Mouse (Mus musculus): ENCODE results near the gene Fam129a.
"Not testable (repeated sequence)": the region's sequence is repeated elsewhere in the genome, so short reads cannot be mapped to it uniquely, and the experiment has no call there.

The Fam129a gene

DNA sequence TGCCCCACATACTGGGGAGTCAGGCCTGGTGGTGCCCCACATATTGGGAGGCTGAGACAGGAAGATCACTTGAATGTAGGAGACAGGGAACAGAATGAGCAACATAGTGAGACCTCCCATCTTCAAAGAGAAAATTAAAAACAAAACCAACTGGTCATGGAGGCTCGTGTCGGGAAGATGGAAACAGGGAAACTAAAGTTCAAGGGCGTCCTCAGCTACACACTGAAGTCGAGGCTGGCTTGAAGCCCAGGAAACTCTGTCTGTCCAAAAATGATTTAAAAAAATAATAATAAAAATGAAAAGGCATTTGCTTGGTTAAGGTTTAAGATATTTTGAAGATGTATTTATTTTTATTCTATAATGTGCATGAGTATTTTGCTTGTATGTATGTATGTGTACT, 152.8 kb downstream of the Fam129a start:
- DNase-seq (ENCODE audit: low read depth in 2 of 2, low spot score in 2 of 2) = no peak

DNA sequence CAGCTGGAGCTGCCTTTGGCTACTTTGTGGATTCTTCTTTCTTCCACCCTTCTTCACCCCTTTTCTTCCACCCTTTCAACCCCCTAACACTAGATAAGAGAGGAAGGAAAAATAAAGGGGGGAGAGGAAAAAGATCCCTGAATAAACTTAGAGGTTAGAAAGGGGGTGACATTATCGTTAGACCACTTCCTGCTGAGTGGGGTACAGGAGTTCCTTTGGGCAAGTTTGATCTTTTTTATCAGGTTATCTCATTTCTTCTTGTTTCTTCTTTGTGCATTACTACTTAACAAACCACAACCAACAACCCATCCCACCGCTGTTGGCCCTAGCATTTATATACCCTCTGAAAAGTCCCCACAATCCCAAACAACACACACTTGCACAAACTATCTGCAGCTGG, 154.6 kb downstream of the Fam129a start:
- DNase-seq (ENCODE audit: low read depth in 2 of 2, low spot score in 2 of 2) = no peak

DNA sequence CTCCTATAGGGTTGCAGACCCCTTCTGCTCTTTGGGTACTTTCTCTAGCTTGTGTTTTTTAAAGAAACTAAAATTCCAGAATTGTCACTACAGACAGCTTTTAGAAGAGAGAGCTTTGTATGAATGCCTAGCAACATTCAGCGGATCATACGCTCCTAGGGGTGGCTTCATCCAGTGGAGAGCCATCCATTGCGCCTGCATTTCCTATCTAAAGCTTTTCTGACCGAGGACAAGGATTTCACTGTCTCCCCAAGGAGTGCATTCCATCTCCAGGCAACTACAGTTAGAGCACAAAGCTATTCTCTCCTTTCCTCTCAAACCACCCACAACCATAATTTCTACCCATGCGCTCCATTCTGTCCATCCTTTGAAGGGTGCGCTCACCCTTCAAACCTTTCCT, 155.4 kb downstream of the Fam129a start:
- DNase-seq (ENCODE audit: low read depth in 2 of 2, low spot score in 2 of 2) = no peak

DNA sequence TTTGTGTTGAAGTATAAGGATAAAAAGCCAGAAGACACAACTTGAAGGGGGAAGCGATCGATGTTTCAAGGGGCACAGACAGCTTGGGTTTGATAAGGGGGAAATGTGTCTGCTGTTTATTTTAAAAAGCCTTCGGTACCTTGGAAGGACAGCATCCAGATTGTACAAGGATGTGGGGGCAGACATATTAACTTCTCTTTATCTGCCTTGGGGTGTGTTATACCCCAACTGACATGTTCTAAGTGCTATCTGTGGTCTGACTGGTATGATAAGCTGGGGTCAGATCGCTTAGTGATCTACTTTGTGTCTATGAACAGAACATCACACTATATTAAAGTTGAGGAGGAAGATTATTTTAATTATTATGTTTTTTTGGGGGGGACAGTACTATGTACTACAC, 157.2 kb downstream of the Fam129a start:
- DNase-seq (ENCODE audit: low read depth in 2 of 2, low spot score in 2 of 2) = no peak

DNA sequence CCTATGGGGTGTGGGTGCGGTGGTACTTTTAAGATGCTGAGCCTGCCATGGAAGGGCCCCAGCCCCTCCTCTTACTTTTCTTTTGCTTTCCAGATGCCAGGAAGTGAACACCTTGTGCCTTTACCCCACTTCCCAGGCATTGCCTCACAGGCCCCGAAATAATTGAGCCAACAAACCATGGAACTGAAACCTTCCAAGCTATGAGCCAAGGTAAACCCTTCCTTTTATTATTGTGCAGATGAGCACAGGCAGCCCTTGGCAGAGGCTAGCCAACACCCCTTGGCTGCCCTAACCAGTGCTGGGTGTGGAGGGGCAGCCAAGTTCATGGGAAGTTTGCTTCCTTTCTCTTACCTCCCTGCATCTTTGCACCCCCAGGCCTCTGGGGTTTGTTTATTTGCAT, 166.2 kb downstream of the Fam129a start:
- no peak for DNase-seq (ENCODE audit: low read depth in 2 of 2, low spot score in 2 of 2)

DNA sequence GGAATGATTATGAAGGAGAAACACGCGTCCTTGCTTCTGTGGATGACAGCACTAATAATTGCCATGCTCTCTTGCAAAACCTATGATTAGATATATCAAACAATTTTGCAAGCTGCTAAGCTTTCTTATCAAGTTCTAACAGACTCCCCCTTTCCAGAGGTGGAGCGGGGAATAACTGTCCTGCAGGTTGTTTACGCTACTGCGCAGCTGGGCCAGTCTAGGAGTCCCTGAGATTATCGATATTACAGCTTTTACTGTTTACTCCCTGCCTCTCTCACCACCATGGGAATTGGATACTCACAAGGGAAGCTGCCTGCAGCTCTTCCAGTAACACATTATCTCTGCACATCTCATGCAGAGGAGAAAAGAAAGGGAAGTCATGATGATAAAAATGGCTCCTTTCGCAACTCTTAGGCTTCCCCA, 170.2 kb downstream of the Fam129a start:
- no peak for DNase-seq (ENCODE audit: low read depth in 2 of 2, low spot score in 2 of 2)

DNA sequence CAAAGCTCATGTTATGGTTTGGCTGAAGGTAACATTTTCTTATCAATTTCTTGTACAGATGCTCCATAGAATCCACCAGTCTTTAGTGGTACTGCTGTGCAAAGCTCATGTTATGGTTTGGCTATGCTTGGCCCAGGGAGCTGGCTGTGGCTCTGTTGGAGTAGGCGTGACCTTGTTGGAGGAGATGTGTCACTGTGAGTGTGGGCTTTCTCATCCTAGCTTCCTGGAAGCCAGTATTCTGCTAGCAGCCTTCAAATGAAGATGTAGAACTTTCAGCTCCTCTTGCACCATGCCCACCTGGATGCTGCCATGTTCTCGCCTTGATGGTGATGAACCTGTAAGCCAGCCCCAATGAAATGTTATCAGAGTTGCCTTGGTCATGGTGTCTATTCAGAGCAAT, 178.9 kb downstream of the Fam129a start:
- not testable (repeated sequence) for DNase-seq (ENCODE audit: low read depth in 2 of 2, low spot score in 2 of 2)

DNA sequence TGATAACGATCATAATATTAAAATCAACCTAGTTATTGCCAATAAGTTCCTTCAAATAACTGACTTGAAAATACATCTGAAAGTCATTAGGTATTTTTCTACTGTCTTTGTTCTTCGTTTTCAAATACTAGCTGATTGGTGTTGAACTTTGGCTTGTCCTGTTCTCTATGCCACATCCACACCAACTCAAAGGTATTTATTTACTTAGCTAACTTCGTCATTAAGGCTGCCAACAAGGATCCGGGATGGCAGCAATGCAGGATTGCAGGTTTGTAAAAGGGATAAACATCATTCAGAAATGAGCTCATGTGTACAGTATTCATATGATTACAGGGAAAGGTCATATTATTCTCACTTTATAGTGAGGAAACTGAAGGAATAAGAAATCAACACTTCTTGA, 182.0 kb downstream of the Fam129a start:
- DNase-seq (ENCODE audit: low read depth in 2 of 2, low spot score in 2 of 2) = no peak

DNA sequence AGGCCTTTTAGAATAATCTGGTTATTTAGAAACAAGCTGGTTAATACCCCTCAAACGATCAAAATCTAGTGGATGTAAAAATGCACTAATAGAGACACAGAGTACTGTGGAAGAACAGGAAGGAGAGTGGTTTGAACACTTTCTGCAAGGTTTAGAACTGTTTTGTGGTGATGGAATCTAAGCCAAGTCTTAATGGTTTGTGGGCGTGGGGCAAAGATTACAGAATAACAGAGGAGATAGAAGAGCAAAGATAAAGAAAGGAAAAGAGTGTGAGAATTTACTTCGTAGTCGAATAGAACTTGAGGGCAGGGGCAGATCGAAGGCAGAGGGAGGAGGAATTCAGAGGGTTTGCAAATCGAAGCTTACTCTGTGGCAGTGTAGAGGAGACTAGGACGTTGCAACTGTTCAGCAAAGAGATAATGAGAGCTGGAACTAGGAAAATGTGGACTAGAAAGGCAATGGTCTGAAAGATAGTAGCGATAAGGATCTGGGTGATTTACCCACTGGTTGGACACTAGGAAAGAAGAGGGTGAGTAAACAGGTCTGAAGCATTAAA, 182.5 kb downstream of the Fam129a start:
- DNase-seq (ENCODE audit: low read depth in 2 of 2, low spot score in 2 of 2) = no peak

DNA sequence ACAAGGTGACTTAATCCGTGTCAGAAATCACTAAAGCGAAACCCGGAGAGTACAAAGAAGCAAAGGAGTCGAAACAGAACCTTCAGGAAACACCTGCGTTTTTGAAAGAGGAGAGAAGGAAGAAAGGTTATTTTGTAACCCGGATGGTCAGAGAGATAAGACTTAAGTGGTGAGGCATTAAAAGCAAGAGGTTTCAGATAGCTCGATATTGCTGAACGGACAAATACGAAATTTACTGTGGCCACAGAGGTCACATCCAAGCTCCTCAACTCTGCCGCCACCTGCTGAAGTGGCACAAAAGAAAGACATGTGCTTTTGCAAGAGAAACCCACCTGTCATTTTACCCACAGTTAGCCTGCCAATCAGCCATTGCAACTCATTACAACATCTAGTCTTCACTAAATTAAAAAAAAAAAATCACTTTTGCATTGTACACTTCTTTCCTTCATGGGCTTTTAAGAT, 183.1 kb downstream of the Fam129a start:
- DNase-seq (ENCODE audit: low read depth in 2 of 2, low spot score in 2 of 2) = peak in 1 of 2 experiments; percentile 9

DNA sequence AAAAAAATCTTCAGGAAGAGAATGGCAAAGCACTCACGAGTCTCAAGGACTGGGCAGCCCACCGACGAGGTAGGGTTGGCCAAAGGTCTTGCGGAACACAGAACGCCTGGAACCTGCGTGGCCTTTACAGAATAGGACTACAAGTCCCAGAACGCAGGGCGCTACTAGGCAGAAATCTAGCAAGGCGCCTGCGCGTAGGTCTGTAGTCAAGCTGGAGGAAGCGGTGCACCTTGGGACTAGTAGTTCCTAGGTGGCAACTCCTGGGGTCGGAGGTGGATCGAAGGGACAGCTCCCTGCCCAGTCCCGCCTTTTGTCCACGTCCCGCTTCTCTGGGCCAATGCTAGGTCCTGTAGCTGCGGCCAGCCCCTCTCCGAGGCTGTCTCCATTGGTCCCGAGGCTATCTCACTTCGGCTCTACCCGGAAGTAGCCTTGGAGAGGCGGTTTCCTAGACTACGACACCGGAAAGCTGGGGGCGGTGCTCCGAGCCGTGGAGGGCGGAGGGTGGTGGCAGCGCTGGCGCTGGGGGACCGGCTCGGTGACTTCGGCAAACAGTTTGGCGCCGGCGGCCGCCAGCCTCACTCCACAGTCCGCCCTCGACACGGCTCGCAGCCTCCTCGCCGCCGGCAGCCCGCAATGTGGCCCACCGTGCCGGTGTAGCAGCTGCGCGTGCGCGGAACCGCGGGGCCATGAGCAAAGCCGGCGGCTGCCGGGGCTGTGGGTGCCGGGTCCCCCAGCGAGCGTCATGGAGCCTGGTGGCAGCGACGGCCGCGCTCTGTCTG, 184.1 kb downstream of the Fam129a start, which contains the start of gene Edem3:
Gene Edem3, plus strand, starts transcription at position 491 of the 779 bp plus-strand sequence.
- peak; percentile 95 to 96 for DNase-seq (ENCODE audit: low read depth in 2 of 2, low spot score in 2 of 2)

DNA sequence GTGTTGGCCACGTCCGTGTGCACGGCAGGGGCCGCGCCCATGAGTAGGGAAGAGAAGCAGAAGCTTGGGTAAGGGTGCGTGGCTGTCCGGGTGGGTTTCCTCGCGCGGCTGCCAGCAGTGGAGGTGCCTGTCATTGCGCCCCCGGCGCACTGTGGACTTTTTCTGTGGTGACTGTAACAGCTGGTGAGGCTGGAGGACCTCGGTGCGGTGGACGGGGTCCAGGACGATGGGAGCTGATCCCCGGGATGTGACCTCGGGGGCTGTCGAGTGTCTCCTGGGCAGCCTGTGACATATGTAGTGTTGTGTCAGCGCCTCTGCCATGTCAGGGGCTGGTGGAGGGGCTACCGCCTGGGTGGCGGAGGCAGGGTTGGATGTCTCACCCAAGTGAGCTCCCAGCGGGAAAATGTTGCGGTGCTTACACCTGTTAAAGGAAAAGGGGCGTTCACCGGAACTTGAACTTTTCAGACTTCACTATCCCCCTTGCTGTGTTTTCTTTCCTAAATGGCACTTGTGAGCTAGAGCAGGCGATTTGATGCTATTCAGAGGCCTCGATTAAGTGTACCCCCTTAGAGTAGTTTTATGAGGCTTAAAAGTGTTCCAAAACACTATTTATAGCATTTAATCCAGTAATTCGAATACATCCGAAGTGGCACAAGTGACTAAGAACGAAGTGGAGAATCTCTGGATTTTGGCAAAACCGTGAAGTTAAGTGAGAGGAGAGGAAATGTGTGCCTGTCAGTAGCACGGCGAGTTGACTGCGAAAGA, 184.9 kb downstream of the Fam129a start:
- DNase-seq (ENCODE audit: low read depth in 2 of 2, low spot score in 2 of 2) = no peak

DNA sequence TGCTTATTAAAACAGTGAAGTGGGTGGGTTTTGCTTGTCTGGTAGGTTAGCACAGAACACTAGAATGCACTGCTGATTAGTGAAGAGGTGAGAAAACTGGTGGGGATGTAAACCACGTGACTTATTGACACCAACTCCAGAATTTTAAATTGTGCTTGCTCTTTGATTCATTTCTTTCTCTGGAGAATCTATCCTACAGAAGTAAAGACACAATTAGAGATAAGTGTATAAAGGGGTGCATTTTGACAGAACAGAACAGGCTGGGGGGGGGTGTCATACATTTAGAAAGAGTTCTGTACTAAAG, 185.4 kb downstream of the Fam129a start:
- DNase-seq (ENCODE audit: low read depth in 2 of 2, low spot score in 2 of 2) = no peak

DNA sequence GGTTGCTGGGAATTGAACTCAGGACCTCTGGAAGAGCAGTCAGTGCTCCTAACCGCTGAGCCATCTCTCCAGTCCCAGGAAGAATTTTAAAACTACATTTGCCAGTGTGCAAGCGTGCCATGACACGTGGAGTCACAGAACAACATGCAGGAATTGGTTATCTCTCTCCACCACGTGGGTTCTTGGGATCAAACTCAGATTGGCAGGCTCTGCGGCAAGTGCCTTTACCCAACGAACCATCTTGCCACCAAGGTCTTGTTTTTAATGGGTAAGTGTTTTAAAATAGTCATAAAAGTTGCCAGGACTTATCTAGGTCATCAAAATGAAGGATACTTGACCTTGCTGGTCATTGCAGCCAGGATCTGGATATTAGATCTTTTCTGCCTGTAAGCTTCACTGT, 187.3 kb downstream of the Fam129a start:
- DNase-seq (ENCODE audit: low read depth in 2 of 2, low spot score in 2 of 2) = no peak

DNA sequence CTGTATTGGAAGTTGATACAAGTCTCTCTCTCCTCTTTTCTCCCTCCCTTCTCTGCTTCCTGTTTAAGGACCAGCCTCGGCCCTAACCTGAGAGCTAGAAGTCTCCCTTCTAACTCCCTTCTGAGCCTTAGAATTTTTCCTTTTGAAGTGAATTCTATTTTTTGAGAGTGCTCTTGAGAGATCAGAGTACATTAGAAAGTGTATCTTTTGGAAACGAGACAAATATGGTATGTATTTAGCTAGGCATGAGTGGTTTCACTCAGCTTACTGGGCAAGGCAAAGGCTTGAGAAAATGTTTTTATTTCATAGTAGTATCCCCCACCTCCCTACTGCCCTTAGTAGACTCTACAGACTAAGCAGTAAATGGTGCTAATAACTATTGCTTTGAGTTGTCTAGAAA, 188.0 kb downstream of the Fam129a start:
- no peak for DNase-seq (ENCODE audit: low read depth in 2 of 2, low spot score in 2 of 2)

DNA sequence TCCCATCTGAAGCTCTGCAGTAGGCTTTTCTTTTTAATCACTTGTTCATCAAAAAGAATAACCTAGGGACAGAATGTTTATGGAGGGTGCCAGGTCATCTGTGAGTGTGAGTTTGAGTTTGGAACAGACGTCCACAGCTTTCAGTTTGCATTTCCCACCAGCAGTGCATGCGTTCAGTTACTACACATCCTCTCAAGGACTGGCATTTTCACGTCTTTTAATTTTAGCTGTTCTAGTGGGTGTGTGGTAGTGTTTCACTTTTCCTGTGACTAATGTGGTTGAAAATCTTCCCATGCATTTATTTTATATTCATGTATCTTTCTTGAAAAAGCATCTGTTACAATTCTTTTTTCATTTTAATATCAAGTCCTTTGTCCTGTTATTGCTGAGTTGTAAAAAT, 193.2 kb downstream of the Fam129a start:
- DNase-seq (ENCODE audit: low read depth in 2 of 2, low spot score in 2 of 2) = no peak

DNA sequence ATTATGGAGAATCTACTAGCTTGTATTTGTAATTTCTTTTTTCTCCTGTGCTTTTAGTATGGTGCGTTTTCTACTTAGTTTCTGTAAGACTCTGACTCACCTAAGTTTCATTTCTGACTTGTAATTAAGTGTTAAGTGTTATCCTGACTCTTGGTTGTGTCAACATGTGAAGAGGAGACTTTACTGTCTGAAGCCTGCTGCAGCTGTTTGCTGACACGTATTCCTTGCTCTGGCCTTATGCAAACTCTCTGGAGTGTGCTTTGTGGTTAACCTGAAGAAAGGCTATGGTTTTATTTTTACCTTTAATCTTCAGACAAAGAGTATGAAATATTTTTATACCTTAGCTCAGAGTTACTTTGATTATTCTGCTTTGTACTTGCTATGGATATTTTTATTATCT, 195.2 kb downstream of the Fam129a start:
- no peak for DNase-seq (ENCODE audit: low read depth in 2 of 2, low spot score in 2 of 2)

DNA sequence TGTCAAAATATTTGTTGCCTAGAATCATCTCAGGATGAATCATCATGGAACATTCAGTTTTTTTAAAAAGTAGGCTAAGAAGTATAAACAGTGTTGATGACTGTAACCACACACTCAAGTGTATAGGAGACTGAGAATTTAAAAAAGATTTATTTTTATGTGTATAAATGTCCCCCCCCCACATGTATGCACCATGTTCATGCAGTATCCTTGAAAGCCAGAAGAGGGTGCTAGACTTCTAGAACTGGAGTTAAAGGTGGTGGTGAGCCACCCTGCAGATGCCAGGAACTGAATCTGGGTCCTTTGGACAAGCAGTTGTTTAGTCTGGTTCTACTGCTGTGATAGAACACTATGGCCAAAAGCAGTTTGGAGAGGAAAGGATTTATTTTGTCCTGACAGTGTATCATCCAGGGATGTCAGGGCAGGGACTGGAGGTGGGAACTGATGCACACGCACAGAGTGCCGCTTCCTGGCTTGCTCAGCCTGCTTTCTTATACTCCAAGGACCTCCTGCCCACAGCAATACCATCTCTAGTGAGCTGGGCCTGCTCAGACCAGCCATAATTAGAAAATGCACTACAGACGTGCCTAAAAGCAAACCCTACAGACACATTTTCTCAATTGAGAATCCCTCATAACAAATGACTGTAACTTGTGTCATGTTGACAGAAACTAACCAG, 196.1 kb downstream of the Fam129a start:
- DNase-seq (ENCODE audit: low read depth in 2 of 2, low spot score in 2 of 2) = no peak

DNA sequence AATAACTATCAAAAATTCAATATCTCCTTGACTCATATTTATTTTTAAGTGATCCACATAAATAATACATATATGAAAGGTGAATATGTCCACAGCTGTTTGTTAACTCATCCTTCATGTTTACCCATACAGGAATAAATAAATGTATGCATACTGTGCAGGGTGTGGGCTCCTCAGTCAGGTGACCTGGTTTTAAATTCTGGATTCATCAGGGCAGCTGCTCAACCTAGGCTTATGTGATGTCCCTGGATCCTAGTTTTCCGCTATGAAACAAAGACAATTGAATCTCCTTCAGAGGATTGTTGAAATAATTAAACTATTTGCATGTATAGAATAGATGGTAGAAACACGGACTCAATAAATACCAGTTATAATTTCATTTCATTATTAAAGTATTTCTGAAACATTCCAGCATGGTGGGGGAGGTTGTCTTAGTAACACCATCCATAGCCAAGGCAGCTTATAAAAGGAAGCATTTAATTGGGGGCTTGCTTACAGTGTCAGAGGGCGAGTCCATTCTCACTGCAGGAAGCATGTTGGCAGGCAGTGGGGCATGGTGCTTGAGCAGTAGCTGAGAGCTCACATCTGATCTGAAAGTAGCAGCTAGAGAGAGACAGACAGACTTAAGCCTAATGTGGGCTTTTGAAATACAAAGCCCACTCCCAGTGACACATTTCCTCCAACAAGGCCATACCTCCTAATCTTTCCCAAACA, 198.4 kb downstream of the Fam129a start:
- DNase-seq (ENCODE audit: low read depth in 2 of 2, low spot score in 2 of 2) = no peak

All from CD8-positive naive resting alpha-beta T cell, adult 2 months (primary cell).